Mouse (Mus musculus) stomach, postnatal 0 days (tissue): Measurements from ENCODE around the gene Ppp4r3b. TPM values are rescaled to one million over a fixed set of nuclear protein-coding genes. Genes with fewer than 3 reads are reported as not detected.

Source experiments
- ATAC-seq: fragments of 200-750 bp; cut with Nextera tagmentation; 2 replicates; pipeline ENCODE4 v1.8.0; 2017; ENCODE audit not compliant: low FRiP score, low TSS enrichment
- DNase-seq: peaks from one replicate; pipeline ENCODE4 v3.0.0-alpha.2; 2016; ENCODE audit warnings: low spot score
- H3K27ac ChIP-seq: fragments of 300-500 bp; sonication (generic); replicated peaks from 2 replicates; pipeline ENCODE4 v1.5.1; 2014; ENCODE audit warnings: mild to moderate bottlenecking, control low read depth
- H3K27me3 ChIP-seq: fragments of 300-500 bp; sonication (generic); 2 replicates; pipeline ENCODE4 v1.6.1; 2014; ENCODE audit warnings: low read length; ENCODE audit not compliant: control insufficient read depth, insufficient read depth
- H3K36me3 ChIP-seq: fragments of 300-500 bp; sonication (generic); 2 replicates; pipeline ENCODE4 v1.6.1; 2014; ENCODE audit warnings: low read length, mixed read lengths; ENCODE audit not compliant: control insufficient read depth, insufficient read depth
- H3K4me1 ChIP-seq: fragments of 300-500 bp; sonication (generic); replicated peaks from 2 replicates; pipeline ENCODE4 v1.6.1; 2014; ENCODE audit warnings: antibody characterized with exemption; ENCODE audit not compliant: control insufficient read depth, insufficient read depth
- H3K4me2 ChIP-seq: fragments of 300-500 bp; sonication (generic); replicated peaks from 2 replicates; pipeline ENCODE4 v1.6.1; 2014; ENCODE audit warnings: low read depth, mild to moderate bottlenecking, control low read depth, moderate library complexity
- H3K4me3 ChIP-seq: fragments of 300-500 bp; sonication (generic); 2 replicates; pipeline ENCODE4 v1.5.1; 2014; ENCODE audit warnings: low read depth, low read length, control low read depth
- H3K9ac ChIP-seq: fragments of 300-500 bp; sonication (generic); 2 replicates; pipeline ENCODE4 v1.6.1; 2014; ENCODE audit warnings: mild to moderate bottlenecking, low read length, control low read depth, mixed read lengths
- H3K9me3 ChIP-seq: fragments of 300-500 bp; sonication (generic); 2 replicates; pipeline ENCODE4 v1.6.1; 2016; ENCODE audit warnings: low read length; ENCODE audit not compliant: control insufficient read depth
- CTCF ChIP-seq: IDR thresholded peaks from 2 replicates; pipeline ENCODE4 v1.5.1; 2016; ENCODE audit warnings: antibody characterized with exemption, low read depth, mild to moderate bottlenecking, moderate library complexity
- EP300 ChIP-seq: optimal IDR thresholded peaks from 2 replicates; pipeline ENCODE3; 2016; ENCODE audit warnings: antibody characterized with exemption
- WGBS: fragments of 180-500 bp; shearing (Covaris S2); extraction: QIAGEN DNeasy Blood & Tissue Kit; methylation state at CpG from one replicate; pipeline ENCODE4 v1.1.7; 2014; 5-methylcytosine and 5-hydroxymethylcytosine counted together
- polyA plus RNA-seq: library from polyadenylated mRNA; unstranded; fragments of >200 nt; fragmentation: Nextera tagmentation; extraction: Ambion mirVana; gene quantifications from 2 replicates; pipeline ENCODE4 v1.2.1, GENCODE M21; 2015

Ppp4r3b gene
- polyA plus RNA-seq, 1 experiment from 2014 or later: 49.1 TPM

- ATAC-seq: no peak
- H3K36me3 ChIP-seq: no peaks in the 10 kb centered on the region
- TF ChIP-seq EP300: no peak
- no peak for TF ChIP-seq CTCF
- no peak overlapping the region for H3K4me2 ChIP-seq
- H3K4me3 ChIP-seq: no peak overlapping the region
- H3K4me1 ChIP-seq: no peaks in the 10 kb centered on the region
- H3K9me3 ChIP-seq: no peaks in the 10 kb centered on the region
- no peak overlapping the region for H3K27ac ChIP-seq
- no peak overlapping the region for H3K9ac ChIP-seq
- WGBS: 86% methylated on average over 1 of the region's 1 CpGs
- no peak for DNase-seq
- H3K27me3 ChIP-seq: no peaks in the 10 kb centered on the region
These were observed 82.0 kb downstream of the Ppp4r3b start for GRCm38 (mm10) chr11:29254643-29255042.

- H3K4me3 ChIP-seq: no peak overlapping the region
- WGBS: 10% methylated on average over 3 of the region's 3 CpGs
- no peak for ATAC-seq
These were observed 95.1 kb downstream of the Ppp4r3b start for GRCm38 (mm10) chr11:29267824-29268223.

More at GRCm38 (mm10) chr11:29267824-29268223, 95.1 kb downstream of the Ppp4r3b start:
- TF ChIP-seq EP300: no peak
- TF ChIP-seq CTCF: peak; percentile 89
- Histone ChIP-seq H3K4me1 (no peaks in the 10 kb centered on the region), H3K9ac (no peak overlapping the region), H3K36me3 (no peaks in the 10 kb centered on the region), H3K4me2 (no peak overlapping the region), H3K9me3 (no peaks in the 10 kb centered on the region), H3K27me3 (no peaks in the 10 kb centered on the region), H3K27ac (no peak overlapping the region)
- peak; percentile 28 for DNase-seq

Other genes starting within 250 kb of the Ppp4r3b start
- 17.1 and 18.0 TPM in 2 replicates for gene Pnpt1, start 42.1 kb upstream of the Ppp4r3b start, polyA plus RNA-seq
- 32.1 and 33.6 TPM in 2 replicates for gene Cfap36, start 74.5 kb downstream of the Ppp4r3b start, polyA plus RNA-seq
- 8.3 and 9.1 TPM in 2 replicates for gene Ccdc88a, start 200.8 kb downstream of the Ppp4r3b start, polyA plus RNA-seq